Mouse (Mus musculus) gastrocnemius, adult 2 months (tissue): ENCODE data around the gene Daam2. TPM values are rescaled to one million over a fixed set of nuclear protein-coding genes. Genes with fewer than 3 reads are reported as not detected.

ENCODE experiments used
- DNase-seq: peaks from one replicate; pipeline ENCODE4 v3.0.0; 2022
- H3K27ac ChIP-seq: fragments of 200-600 bp; 2 replicates; pipeline ENCODE4 v1.8.1; 2022; ENCODE audit warnings: mild to moderate bottlenecking
- H3K4me3 ChIP-seq: fragments of 200-600 bp; 2 replicates; pipeline ENCODE4 v1.8.1; 2022; ENCODE audit warnings: mild to moderate bottlenecking, moderate library complexity
- CTCF ChIP-seq: fragments of 200-600 bp; IDR thresholded peaks from 2 replicates; pipeline ENCODE4 v1.8.1; 2022; ENCODE audit warnings: antibody characterized with exemption, mild to moderate bottlenecking, moderate library complexity
- intact Hi-C: fragments of 180-260 bp; cut with DNase I; formaldehyde crosslinking; loops from one replicate; pipeline ENCODE4 v1.15.1; 2025
- total RNA-seq, 2 experiments: library from RNA; stranded (reverse); gene quantifications; 2 replicates each; pipeline ENCODE4 v1.2.3; 2021

Daam2 gene
- total RNA-seq, 2 experiments from 2014 or later, result 3.0 to 6.0 TPM

GRCm38 (mm10) chr17:49435081-49435480 is 129.1 kb downstream of the Daam2 start:
- DNase-seq, result no peak
- TF ChIP-seq CTCF, result no peak
- Histone ChIP-seq H3K4me3 (no peak overlapping the region), H3K27ac (no peak overlapping the region)
- intact Hi-C loops, result no loop called here

- no peak for TF ChIP-seq CTCF
- H3K27ac ChIP-seq, result no peak overlapping the region
- no peak for DNase-seq
- intact Hi-C loops, result no loop called here
- no peak overlapping the region for H3K4me3 ChIP-seq
These were observed 129.9 kb downstream of the Daam2 start for GRCm38 (mm10) chr17:49434236-49434635.

- peak overlapping the region; percentile 76; the same call in 1 of the 2 replicates for H3K27ac ChIP-seq
- intact Hi-C loops, result no loop called here
- no peak for TF ChIP-seq CTCF
- H3K4me3 ChIP-seq, result no peak overlapping the region
- no peak for DNase-seq
These were observed 131.1 kb downstream of the Daam2 start for GRCm38 (mm10) chr17:49433071-49433470.

GRCm38 (mm10) chr17:49432071-49432711 is 132.0 kb downstream of the Daam2 start:
- peak overlapping the region; percentile 76 for H3K27ac ChIP-seq
- DNase-seq, result peak; percentile 68
- intact Hi-C loops, result no loop called here
- no peak for TF ChIP-seq CTCF
- H3K4me3 ChIP-seq, result peak overlapping the region; percentile 11; the same call in 1 of the 2 replicates

GRCm38 (mm10) chr17:49431176-49431575 is 133.0 kb downstream of the Daam2 start:
- peak overlapping the region; percentile 76 for H3K27ac ChIP-seq
- no peak for DNase-seq
- intact Hi-C loops, result no loop called here
- no peak overlapping the region for H3K4me3 ChIP-seq
- TF ChIP-seq CTCF, result no peak

- Histone ChIP-seq H3K4me3 (peak overlapping the region; percentile 88), H3K27ac (peak overlapping the region; percentile 100)
- intact Hi-C loops, result no loop called here
- no peak for DNase-seq
- no peak for TF ChIP-seq CTCF
These were observed 134.0 kb downstream of the Daam2 start for GRCm38 (mm10) chr17:49430136-49430535.

- intact Hi-C loops, result loop anchor here (10.0 kb wide), 1 partner anchor 305 kb away; no protein-coding TSS in a partner anchor
- peak overlapping the region; percentile 88 for H3K4me3 ChIP-seq
- peak overlapping the region; percentile 100 for H3K27ac ChIP-seq
- DNase-seq, result no peak
- TF ChIP-seq CTCF, result no peak
These were observed 134.5 kb downstream of the Daam2 start for GRCm38 (mm10) chr17:49429471-49430129.

GRCm38 (mm10) chr17:49428751-49429415 is 135.3 kb downstream of the Daam2 start:
- H3K4me3 ChIP-seq, result peak overlapping the region; percentile 88
- no peak for TF ChIP-seq CTCF
- H3K27ac ChIP-seq, result peak overlapping the region; percentile 100
- DNase-seq, result peak; percentile 72
- intact Hi-C loops, result loop anchor here (10.0 kb wide), 1 partner anchor 306 kb away; no protein-coding TSS in a partner anchor

GRCm38 (mm10) chr17:49428239-49428688 is 135.9 kb downstream of the Daam2 start, which contains the start of gene Mocs1:
TSS of gene Mocs1 (plus strand) at chr17:49428362.
- peak; percentile 97 for DNase-seq
- Histone ChIP-seq H3K27ac (peak within 1 kb of the TSS; percentile 100), H3K4me3 (peak within 1 kb of the TSS; percentile 88)
- intact Hi-C loops, result loop anchor here (10.0 kb wide), 1 partner anchor 307 kb away; no protein-coding TSS in a partner anchor
- no peak for TF ChIP-seq CTCF

GRCm38 (mm10) chr17:49427631-49428238 is 136.4 kb downstream of the Daam2 start:
- intact Hi-C loops, result loop anchor here (10.0 kb wide), 1 partner anchor 307 kb away; no protein-coding TSS in a partner anchor

GRCm38 (mm10) chr17:49423872-49424271 is 140.3 kb downstream of the Daam2 start:
- Histone ChIP-seq H3K4me3 (no peak overlapping the region), H3K27ac (peak overlapping the region; percentile 25; the same call in 1 of the 2 replicates)
- TF ChIP-seq CTCF, result no peak
- intact Hi-C loops, result loop anchor here (10.0 kb wide), 1 partner anchor 311 kb away; no protein-coding TSS in a partner anchor
- DNase-seq, result peak; percentile 82

More at GRCm38 (mm10) chr17:49427631-49428238, 136.4 kb downstream of the Daam2 start:
- DNase-seq, result peak; percentile 35
- Histone ChIP-seq H3K27ac (peak overlapping the region; percentile 100), H3K4me3 (peak overlapping the region; percentile 88)
- TF ChIP-seq CTCF, result no peak

GRCm38 (mm10) chr17:49423067-49423325 is 141.1 kb downstream of the Daam2 start:
- TF ChIP-seq CTCF, result no peak
- intact Hi-C loops, result loop anchor here (10.0 kb wide), 1 partner anchor 312 kb away; no protein-coding TSS in a partner anchor
- DNase-seq, result no peak
- Histone ChIP-seq H3K4me3 (no peak overlapping the region), H3K27ac (no peak overlapping the region)
